Mouse (Mus musculus) stomach, embryonic 14.5 days (tissue): ENCODE data around the gene Gm4303. TPM values are rescaled to one million over a fixed set of nuclear protein-coding genes. Genes with fewer than 3 reads are reported as not detected.

Experiments
- polyA plus RNA-seq: library from polyadenylated mRNA; unstranded; fragments of >200 nt; fragmentation: Nextera tagmentation; extraction: Ambion mirVana; gene quantifications from 2 replicates; pipeline ENCODE4 v1.2.1, GENCODE M21; 2014

The Gm4303 gene
- polyA plus RNA-seq, 1 experiment from 2014 or later = not detected

Other genes starting within 250 kb of the Gm4303 start
- gene Gm4301, start 10.3 kb upstream of the Gm4303 start, polyA plus RNA-seq = not detected in 2 replicates
- gene Gm4302, start 5.1 kb upstream of the Gm4303 start, polyA plus RNA-seq = not detected in 2 replicates
- gene Gm4305, start 5.1 kb downstream of the Gm4303 start, polyA plus RNA-seq = not detected in 2 replicates
- not detected in 2 replicates for gene Gm4307, start 15.4 kb downstream of the Gm4303 start, polyA plus RNA-seq
- not detected in 2 replicates for gene Gm4312, start 36.6 kb downstream of the Gm4303 start, polyA plus RNA-seq
- 32.7 and 36.3 TPM in 2 replicates for gene Tmtc3, start 141.4 kb downstream of the Gm4303 start, polyA plus RNA-seq
- 5.4 and 7.8 TPM in 2 replicates for gene Cep290, start 141.6 kb downstream of the Gm4303 start, polyA plus RNA-seq
- 8.8 and 9.5 TPM in 2 replicates for gene 4930430F08Rik, start 244.5 kb downstream of the Gm4303 start, polyA plus RNA-seq
- gene 1700017N19Rik, start 244.5 kb downstream of the Gm4303 start, polyA plus RNA-seq = not detected in 2 replicates